Mouse (Mus musculus) c-Kit-positive CD71-negative TER-119-negative erythroid progenitor cells, embryonic 14.5 days (primary cell): ENCODE data around the gene Trex1.
A peak's percentile ranks its signal among the peaks of the same experiment; 100 is the strongest.

Experiments
- DNase-seq: peaks from one replicate; pipeline ENCODE4 v3.0.0-alpha.2; 2013; ENCODE audit warnings: low read depth

The Trex1 gene

DNA sequence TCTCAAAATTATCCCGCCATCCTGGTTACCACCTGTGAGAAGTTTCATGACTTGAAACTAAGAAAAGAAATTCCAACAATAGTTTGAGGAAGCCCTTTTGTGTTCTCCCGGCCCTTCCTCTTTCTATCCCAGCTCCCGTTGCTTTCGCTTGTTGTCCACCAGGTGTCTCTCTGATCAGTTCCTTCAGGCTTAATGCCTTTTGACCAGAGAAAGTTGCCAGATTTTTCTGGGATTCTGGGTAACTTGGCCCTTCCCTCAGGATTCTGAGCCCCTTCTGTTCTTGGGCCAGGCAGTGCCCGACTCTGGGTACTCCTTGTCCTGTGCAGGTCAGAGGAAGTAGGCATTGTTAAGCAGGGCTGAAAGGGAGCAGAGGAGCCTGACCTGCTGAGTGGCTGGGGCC is 28.5 kb upstream of the Trex1 start:
- no peak for DNase-seq

DNA sequence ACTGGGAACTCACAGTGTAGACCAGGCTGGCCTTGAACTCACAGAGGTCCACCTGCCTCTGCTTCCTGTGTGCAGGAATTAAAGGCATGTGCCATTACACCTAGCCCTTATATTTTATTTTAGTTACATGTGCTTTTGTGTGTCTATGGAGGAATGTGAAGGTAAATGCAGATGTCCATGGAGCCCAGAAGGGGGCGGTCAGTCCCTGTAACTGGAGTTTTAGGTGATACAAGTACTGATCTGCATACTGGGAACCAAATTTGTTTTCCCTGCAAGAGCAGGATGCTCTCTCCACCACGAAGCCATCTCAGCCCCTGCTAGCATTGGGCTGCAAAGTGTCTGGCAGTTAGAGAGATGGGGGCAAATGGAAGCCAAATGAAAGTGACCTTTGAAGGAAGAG is 25.4 kb upstream of the Trex1 start:
- no peak for DNase-seq

DNA sequence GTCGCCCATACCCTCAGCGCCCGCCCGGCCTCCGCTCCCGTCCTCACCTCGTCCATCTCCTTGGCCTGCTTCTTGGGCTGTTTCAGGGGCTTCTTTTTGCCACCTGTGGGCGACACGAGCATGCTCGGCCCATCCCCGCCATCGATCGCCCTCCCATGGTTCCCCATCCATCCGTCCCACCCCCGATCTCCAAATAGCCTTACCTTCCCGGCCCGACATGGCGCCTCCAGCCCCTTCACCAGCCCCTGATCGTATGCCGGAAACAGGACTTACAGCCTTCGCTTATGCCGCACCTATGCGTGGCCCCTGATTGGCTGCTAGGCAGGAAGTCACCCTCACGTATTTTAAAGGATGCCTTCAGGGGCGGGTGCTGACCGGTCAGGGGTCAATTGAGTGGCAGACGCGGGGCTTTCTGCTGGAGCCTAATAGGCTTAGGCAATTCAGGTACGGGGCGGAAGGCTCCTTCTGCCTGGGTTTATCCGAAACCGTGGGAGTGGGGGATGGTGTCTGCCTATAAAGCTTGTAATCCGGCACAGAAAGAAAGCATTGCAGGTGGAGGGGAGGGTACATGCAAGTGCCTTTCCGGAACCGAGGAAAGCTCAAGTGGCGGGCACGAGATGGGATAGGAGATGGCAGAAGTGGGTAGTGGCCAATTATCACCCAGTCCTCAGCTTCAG is 22.7 kb upstream of the Trex1 start, which contains the start of the genes Ccdc51 and Tma7:
Gene Ccdc51 (plus strand): TSS at position 370 of the 677 bp plus-strand sequence.
Gene Tma7 (minus strand): TSS at position 464 of the 677 bp plus-strand sequence.
- DNase-seq: peak; percentile 79

DNA sequence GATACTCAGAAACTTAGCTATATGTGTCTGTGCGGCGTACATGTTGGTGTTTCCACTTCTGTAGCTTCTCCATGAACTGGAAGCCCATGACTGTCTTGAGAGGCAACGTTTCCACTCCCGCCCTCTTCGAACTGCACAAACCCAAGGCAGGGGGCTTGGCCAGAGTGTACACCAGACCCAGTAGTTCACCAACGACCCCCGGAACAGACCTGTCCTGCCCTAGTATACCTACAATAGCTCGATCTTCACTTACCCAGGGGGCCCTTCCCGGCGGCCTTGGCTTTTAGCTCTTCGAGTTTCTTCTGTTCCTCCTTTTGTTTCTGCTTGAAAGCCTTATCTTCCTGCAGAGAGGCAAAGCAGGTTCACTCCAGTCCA is 22.2 kb upstream of the Trex1 start:
- no peak for DNase-seq

DNA sequence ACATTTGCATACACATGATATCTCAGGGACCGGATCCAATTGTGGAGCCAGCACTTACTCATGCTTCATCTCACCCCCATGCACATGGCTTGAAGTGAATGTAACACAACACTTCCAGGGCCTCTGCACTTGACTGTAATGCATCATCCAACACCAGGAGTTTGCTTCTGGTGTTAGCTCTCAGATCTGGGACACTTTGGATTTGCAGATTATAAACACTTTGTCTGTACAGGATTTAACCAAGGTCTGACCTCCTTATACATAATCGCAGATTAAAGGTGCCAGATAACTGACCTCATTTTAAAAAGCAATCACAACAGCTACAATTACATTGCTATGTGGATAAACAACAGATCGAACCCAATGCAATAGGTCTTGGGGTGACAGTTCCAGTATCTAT is 21.0 kb upstream of the Trex1 start:
- DNase-seq: no peak

DNA sequence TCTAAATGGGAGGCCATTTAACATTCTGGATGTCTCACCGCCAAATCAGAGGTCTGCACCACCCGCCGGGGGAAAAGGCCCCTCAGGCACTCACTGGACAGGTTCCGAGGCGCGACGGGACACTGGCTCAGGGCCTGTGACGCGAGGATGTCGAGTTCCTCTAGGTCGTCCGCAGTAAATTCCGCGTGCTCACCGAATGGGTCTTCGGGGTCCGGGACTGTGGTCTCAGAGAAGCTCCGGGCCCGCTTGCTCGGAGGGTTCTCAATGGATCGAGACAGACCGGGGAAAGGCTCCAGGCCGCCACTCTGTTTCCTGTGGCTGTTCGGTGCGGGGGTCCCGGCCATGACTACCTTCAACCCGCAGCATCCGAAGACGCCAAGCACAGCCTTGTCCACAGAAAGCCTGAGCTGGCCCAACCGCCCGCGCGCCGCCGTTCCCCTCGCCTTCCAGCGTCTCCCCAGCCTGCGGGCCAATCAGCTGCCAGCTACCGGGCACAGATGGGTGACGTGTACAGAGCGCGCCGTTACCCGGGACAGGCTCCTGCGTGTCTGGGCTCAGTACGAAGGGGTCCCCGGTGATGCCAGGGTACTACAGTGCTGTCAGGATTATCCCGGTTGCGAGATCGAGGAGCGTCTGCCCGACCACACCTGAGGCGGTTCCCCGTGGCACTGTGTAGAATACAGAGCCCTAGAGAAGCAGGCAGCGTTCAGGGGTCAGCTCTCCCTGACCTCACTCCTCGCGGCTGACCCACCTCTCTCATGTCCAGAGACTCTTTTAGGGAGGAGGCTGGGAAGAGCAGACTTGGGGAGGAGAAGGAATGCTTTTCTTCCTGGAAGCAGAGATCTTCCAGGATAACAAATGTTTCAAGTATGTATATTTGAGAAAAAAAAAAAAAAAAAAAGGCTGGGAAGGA is 14.4 kb upstream of the Trex1 start, which contains the start of gene Atrip:
Gene Atrip (minus strand): TSS at position 464 of the 913 bp plus-strand sequence.
- DNase-seq: peak; percentile 82

DNA sequence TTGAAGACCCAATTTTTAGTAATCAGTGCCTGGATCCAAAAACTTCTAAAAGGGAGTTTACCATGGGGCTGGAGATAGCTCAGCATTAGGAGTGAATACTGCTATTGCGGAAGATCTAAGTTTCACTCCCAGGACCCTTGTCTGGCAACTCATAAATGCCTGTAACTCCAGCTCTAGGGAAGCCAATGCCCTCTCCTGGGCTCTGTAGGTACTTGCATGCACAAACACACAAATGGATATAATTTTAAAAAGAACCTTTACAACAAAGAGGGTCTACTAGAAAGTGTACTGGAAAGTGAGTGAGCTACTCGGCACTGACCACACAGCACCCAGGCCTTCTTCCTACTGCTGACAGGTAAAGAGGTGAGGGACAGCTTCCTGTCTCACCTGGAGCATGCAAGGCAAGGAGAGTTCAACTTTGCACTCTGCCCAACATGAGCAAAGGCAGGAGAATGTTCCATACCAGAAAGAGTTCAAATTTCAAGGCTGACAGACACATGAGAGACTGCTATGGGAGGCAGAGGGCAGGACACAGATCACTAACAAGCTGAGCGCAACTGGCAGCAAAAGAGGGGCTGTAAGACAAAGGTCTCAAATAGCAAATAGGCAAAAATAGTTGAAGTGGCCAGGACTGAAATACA is 8.7 kb upstream of the Trex1 start:
- DNase-seq: no peak

DNA sequence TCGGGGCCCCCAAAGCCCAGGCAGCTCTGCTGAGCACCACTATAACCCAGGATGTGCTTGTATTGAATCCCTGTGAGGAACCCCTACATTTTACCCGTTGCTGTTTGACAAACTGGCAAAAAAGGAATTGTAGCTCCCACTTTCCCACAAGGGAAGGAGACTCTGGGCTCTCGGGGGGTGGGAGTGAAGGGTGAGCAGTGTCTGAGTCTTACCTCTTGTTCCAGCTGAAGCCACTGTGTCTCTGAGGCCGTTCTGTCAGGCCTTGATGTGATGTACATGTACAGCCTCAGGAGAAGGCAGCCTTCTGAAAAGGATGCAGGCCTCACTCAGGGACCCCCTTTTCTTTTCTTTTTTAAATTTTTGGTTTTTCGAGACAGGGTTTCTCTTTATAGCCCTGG is 1.4 kb upstream of the Trex1 start:
- no peak for DNase-seq

DNA sequence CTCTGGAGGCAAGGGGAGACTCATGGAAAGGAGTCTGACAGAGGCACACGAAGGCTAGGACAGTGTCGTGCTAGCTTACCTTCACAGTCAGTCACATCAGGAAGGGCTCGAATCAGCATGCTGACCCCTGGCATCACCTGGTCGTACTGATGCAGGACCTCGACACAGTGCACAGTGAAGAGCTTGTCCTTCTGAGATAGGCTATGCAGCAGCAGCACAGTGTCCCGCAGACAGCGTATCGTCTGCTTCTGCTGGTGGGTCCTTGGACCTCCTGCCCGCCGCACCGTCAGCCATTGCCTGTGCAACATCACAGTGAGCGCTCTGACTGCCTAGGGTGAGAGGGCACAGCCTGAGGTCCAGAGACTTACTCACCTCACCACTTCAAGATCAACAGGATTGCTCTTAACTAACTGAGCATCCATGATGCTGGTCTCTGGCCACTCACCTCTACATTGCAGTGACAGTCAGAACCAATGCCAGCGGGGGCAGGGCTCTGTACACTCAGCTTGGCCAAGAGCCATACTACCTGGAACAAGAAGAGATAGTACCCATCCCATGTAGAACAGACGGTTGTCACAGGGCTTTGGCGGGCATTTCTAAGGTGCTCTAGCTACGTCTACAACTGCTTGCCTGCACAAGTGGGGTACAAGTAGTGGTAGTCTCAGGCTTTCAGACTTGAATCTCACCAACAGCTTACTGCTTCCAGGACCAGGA is 807 bp upstream of the Trex1 start:
- no peak for DNase-seq

DNA sequence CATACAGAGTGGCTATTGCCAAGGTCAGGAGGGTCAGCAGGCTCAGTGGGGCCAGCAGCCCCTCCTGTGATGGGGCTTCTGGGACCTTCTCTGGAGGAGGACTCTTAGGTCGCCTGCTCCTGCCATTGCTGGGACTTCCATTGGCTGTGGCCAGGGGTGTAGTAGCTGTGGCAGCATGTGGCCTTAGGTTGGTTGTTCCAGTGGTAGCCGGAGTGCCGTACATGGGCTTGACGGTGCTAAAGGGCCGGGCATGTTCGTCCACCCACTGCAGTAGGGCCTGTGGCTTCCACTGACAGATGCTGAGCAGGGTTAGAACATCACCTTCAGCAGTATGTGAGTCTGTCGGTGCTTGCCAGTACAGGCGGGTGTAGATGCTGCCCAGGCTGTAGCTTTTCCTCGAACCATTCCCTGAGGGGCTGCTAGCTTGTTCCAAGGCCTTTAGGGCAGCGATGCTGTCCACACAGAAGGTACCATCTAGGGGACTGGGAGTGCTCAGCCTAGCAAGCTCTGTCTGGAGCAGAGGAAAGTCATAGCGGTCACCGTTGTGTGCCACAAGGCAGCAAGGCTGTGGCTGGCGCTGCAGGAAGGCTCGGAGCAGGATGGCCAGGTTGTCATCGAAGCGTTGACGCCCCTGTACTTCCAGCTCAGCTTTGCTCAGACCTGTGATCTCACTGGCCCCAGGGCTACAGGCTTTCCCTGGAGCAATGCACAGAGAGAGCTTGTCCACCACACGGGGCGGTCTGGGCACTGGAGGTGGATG is 1.3 kb downstream of the Trex1 start:
- DNase-seq: no peak

DNA sequence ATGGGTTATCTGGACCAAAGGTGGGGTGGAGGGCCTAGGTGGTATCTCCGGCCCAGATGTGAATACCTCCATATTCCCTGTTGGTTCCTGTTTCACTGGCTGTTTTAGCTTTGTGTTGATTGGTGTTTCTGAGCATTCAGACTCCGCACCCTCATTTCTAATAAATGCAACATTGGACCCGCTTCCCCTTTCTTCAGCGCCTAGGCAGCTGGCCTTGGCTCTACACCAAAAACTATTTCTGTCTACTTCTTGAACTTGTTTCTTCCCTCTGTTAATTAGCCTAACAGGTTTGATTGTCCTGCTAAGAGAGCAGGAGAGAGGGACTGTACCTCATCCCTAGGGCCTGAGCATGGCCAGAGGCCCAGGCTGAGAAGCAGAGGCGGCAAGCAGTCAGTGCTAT is 2.0 kb downstream of the Trex1 start:
- DNase-seq: no peak

DNA sequence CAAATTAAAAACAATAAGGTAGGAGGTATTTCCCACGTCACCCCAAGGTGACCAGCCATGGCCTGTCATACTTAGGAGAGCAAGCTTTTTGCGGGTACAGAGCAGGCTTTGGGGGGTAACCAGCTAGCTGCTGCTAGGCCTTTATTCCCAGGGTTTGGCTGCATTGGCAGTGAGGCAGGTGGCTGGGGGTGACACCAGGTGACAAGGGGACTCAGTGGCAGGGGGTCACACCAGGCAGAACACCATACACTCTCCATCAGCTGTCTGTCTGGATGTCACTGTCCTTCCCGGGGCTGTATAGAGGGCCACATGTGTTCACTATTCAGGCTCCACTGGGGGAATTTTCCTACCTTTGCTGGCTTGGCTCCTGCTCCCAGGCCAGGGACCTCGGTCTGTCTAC is 2.6 kb downstream of the Trex1 start:
- DNase-seq: no peak

DNA sequence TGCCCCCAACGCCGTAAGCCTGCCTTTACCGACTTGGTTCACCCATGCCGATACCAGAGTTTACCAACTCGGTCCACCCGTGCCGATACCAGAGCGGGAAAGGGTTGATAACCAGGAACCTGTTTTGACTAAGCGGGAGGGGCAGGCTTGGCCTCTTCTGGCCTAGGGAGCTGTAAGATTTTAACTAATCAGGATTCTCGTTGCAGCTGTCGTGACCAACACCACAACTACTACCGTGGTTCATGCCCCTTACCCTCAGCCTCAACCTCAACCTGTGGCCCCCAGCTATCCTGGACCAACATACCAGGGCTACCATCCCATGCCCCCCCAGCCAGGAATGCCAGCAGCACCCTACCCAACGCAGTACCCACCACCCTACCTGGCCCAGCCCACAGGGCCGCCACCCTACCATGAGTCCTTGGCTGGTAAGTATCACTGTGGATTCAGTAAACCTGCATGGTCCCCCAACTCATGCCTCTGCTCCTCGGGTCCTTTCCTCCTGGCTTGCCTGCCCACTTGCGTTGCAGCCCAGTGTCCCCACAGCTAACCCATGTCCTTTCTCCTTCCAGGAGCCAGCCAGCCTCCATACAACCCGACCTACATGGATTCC is 3.3 kb downstream of the Trex1 start:
- no peak for DNase-seq

DNA sequence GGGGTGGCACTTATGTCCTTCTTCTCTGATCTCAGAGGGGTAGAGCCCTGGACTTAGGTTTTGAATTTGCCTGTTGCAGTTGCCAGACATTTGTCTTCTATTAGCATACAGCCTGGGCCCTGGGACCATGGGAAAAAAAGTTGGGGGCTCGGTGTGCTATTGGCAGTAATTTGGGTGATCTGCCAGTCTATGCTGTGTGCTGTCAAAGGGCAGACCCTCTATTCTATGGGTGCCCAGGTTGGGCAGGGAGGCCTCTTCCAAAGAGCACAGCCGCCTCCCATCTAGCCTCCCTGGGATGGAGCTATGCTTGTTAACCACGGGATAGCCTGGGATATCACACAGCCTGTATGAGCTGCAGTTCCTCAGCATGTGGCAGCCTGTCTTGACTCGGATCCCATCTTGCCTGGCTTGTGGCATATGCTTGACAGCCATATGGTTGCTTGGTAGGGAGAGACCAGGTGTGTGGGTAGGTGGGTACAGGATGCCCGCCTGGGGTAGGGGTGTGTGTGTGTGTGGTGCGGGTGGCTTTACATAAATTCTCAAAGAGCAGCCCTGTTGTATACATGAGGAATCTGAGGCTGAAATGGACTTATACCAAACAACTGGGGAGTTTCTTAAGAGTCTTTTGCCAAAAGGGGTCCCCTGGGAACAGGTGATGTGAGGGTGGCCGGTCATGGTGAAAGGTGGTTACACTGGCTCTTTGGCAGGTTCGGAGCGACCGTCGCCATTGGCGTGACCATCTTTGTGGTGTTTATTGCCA is 4.1 kb downstream of the Trex1 start:
- no peak for DNase-seq

DNA sequence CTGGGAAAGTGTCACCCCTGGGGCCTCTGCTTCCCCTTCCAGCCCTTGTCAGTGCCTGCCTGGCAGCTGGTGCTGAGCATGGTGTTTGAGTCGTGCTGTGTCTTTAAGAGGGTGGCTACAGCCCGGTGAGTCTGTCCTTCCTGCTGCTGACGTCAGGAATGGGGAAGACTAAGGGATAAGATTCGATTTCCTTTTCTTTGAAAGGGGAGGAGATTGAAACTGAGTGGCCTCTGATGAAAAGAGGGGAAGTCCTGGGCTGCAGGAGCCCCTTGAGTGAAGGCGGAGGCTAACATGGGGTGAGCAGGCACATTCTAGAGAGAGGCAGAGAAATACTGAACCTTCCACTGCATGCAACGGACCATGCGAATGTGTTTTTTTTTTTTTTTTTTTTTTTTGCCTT is 4.8 kb downstream of the Trex1 start:
- DNase-seq: peak; percentile 73

DNA sequence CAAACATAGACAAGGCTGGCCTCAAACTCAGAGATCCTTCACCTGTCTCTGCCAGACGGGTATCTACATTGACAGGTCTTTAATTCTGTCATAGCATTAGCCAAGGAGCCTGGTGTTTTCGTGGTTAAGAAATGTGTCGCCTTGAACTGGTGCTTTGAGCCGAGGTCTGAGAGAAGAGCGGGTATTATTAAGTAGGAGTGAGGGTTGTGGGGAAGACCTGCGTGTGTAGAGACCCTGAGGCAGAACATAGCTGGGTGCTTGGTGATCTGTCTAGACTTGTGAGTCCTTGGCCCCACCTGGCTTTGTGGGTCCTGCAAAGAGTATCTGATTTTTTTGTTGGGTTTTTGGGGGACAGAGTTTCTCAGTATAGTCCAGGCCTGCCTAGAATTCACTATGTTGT is 5.7 kb downstream of the Trex1 start:
- no peak for DNase-seq

DNA sequence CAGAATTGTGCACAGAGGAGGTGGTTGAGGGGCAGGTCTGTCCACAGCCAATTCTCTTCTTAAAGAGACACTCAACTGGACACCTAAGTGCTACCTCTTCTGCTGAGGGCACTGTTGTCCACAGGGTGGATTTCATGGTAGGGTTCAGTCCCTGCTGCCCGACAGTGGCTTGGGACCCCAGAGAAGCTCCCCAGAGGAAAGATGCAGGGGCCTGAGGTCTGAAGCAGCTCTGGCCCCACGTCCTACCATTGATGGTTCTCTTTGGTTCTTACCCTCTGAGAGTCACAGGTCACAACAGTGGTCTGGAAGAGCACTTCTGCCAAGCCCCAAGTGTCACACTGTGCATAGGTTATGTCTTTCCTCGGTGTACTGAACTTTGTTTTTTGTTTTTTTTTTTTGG is 6.2 kb downstream of the Trex1 start:
- DNase-seq: no peak

DNA sequence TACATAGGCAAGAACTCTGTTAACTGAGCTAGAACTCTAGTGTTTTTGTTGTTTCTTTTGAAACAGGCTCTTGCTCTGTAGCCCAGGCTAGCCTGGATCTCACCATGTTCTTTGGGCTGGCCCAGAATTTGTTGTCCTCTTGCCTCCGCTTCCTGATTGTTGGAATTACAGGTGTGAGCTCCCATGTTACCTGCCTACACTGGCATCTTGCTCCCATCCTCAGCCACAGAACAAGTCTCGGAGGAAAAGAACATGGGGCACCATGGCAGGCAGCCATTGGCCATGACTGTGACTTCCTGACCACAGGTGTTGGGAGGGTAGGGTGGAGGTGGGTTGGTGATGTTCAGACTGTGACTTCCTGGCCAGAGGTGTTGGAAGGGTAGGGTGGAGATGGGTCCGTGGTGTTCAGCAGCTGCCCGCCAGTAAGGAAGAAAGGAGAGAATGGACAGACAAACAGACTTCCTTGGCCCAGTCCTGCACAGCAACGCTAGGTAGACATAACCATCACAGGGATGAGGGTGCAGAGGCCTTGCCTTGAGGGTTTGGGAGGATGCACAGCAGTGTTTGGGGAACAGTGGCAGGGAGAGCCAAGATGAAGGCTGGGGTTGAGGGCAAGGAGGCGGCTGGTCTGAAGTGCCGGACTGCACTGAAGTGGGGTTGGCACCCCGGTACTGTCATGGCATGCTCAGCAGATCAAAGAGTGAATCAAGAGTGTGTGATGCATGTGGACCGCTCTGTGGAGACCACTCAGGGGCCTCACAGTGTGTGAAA is 6.9 kb downstream of the Trex1 start:
- no peak for DNase-seq
